ENCODE assay signal across 8 mouse cellular contexts in genomic region chr9:44343781-44344421, GRCm38 (mm10). TPM values are rescaled to one million over a fixed set of nuclear protein-coding genes. Genes with fewer than 3 reads are reported as not detected.
DNase-seq lines count a peak whose midpoint lies in the region; ATAC-seq and TF ChIP-seq lines count a peak whose summit lies in the region.

Gene Hmbs (minus strand): TSS chr9:44344228.

- H3K9ac ChIP-seq in embryonic facial prominence, embryonic 15.5 days = peak within 1 kb of the TSS; percentile 90
- H3K9ac ChIP-seq in kidney, embryonic 14.5 days (ENCODE audit: low read depth, low read length) = peak within 1 kb of the TSS; percentile 73
- H3K9ac ChIP-seq in limb, embryonic 15.5 days = peak within 1 kb of the TSS; percentile 76

- H3K36me3 ChIP-seq in embryonic facial prominence, embryonic 15.5 days = peaks cover 46% of the 10 kb centered on the region
- peaks cover 46% of the 10 kb centered on the region for H3K36me3 ChIP-seq in kidney, embryonic 14.5 days (ENCODE audit: control insufficient read depth, insufficient read depth, low read length)
- peaks cover 45% of the 10 kb centered on the region for H3K36me3 ChIP-seq in limb, embryonic 15.5 days

- H3K4me3 ChIP-seq in bone marrow, adult 2 months (replicated peaks; ENCODE audit: control insufficient read depth, low read depth, low read length) = peak within 1 kb of the TSS; percentile 83
- peak within 1 kb of the TSS; percentile 96 for H3K4me3 ChIP-seq in embryonic facial prominence, embryonic 15.5 days (replicated peaks)
- H3K4me3 ChIP-seq in kidney, embryonic 14.5 days (ENCODE audit: low read length) = peak within 1 kb of the TSS; percentile 64
- H3K4me3 ChIP-seq in limb, embryonic 15.5 days = peak within 1 kb of the TSS; percentile 91

- no peaks in the 10 kb centered on the region for H3K4me1 ChIP-seq in bone marrow, adult 2 months (ENCODE audit: control insufficient read depth, insufficient read depth, low read length)
- peaks cover 15% of the 10 kb centered on the region for H3K4me1 ChIP-seq in embryonic facial prominence, embryonic 15.5 days
- H3K4me1 ChIP-seq in kidney, embryonic 14.5 days (ENCODE audit: control insufficient read depth, insufficient read depth, low read length) = peaks cover 12% of the 10 kb centered on the region; the same call in 1 of the 2 replicates
- H3K4me1 ChIP-seq in limb, embryonic 15.5 days = peaks cover 14% of the 10 kb centered on the region

- no peaks in the 10 kb centered on the region for H3K9me3 ChIP-seq in embryonic facial prominence, embryonic 15.5 days (replicated peaks)
- no peaks in the 10 kb centered on the region for H3K9me3 ChIP-seq in kidney, embryonic 14.5 days (ENCODE audit: control insufficient read depth, low read length)
- H3K9me3 ChIP-seq in limb, embryonic 15.5 days = no peaks in the 10 kb centered on the region

- under 1% methylated on average over 39 of the region's 39 CpGs for WGBS in bone marrow, adult 2 months
- 0% methylated on average over 39 of the region's 39 CpGs for WGBS in embryonic facial prominence, embryonic 15.5 days
- 0% methylated on average over 39 of the region's 39 CpGs for WGBS in kidney, embryonic 14.5 days
- under 1% methylated on average over 39 of the region's 39 CpGs for WGBS in limb, embryonic 15.5 days

- H3K27me3 ChIP-seq in embryonic facial prominence, embryonic 15.5 days = no peaks in the 10 kb centered on the region
- H3K27me3 ChIP-seq in kidney, embryonic 14.5 days (ENCODE audit: control insufficient read depth, insufficient read depth, low read length) = no peaks in the 10 kb centered on the region
- no peaks in the 10 kb centered on the region for H3K27me3 ChIP-seq in limb, embryonic 15.5 days

- peak within 1 kb of the TSS; percentile 68 for H3K4me2 ChIP-seq in embryonic facial prominence, embryonic 15.5 days (replicated peaks)
- H3K4me2 ChIP-seq in kidney, embryonic 14.5 days (replicated peaks; ENCODE audit: low read depth, low read length) = peak within 1 kb of the TSS; percentile 84
- H3K4me2 ChIP-seq in limb, embryonic 15.5 days = peak within 1 kb of the TSS; percentile 57

- 0 out of 2 replicates have a peak, but pooled peaks have one; percentile 3 for TF ChIP-seq CTCF in bone marrow, adult 2 months (IDR thresholded peaks at IDR 0.05; ENCODE audit: control insufficient read depth, insufficient read depth, low read length)

- TF ChIP-seq POLR2A in bone marrow, adult 2 months (IDR thresholded peaks at IDR 0.05; ENCODE audit: borderline replicate concordance, control insufficient read depth, low read depth, low read length) = peak; percentile 82; the same call in 1 of the 2 replicates

- peak; percentile 92 for DNase-seq in 3T3-L1 (ENCODE audit: low read depth, low spot score)
- DNase-seq in heart, adult 8-10 months (ENCODE audit: low spot score) = peak; percentile 94
- peak; percentile 79 to 89 for DNase-seq in monocyte, adult 2 months (ENCODE audit: low read depth in 1 of 2, low spot score in 2 of 2)
- peak; percentile 89 to 92 for DNase-seq in spleen, postnatal 36 days (ENCODE audit: low spot score in 2 of 2)

- peak; percentile 92 for ATAC-seq in embryonic facial prominence, embryonic 15.5 days (ENCODE audit: insufficient number of reproducible peaks, low FRiP score, low TSS enrichment, low read depth)
- peak; percentile 93 for ATAC-seq in kidney, embryonic 14.5 days (ENCODE audit: low FRiP score, low TSS enrichment)
- peak; percentile 91 for ATAC-seq in limb, embryonic 15.5 days (ENCODE audit: insufficient number of reproducible peaks, low FRiP score, low TSS enrichment, low read depth)

- H3K27ac ChIP-seq in bone marrow, adult 2 months (ENCODE audit: control insufficient read depth, insufficient read depth, low read depth, low read length, poor library complexity) = peak within 1 kb of the TSS; percentile 99
- peak within 1 kb of the TSS; percentile 98 for H3K27ac ChIP-seq in embryonic facial prominence, embryonic 15.5 days (replicated peaks)
- peak within 1 kb of the TSS; percentile 95 for H3K27ac ChIP-seq in kidney, embryonic 14.5 days (ENCODE audit: low read depth, low read length)
- peak within 1 kb of the TSS; percentile 98 for H3K27ac ChIP-seq in limb, embryonic 15.5 days

RNA-seq across cellular contexts. Expression of gene Hmbs, which starts in this region (rescaled TPM):
- 824 and 950 TPM in 2 replicates for polyA plus RNA-seq in bone marrow, adult 2 months (2011; ENCODE audit: insufficient read depth, insufficient read length, low replicate concordance, missing spikeins)
- polyA plus RNA-seq in embryonic facial prominence, embryonic 15.5 days (2015; fragmentation: Nextera tagmentation; extraction: Ambion mirVana) = 93.0 and 99.4 TPM in 2 replicates
- 10 to 100 TPM; 42.1 to 48.8 (median 45.4) TPM for total RNA-seq in heart, adult 8-10 months (2022)
- 123 and 136 TPM in 2 replicates for polyA plus RNA-seq in kidney, embryonic 14.5 days (2014; fragmentation: Nextera tagmentation; extraction: Ambion mirVana)
- polyA plus RNA-seq in limb, embryonic 15.5 days (2015; fragmentation: Nextera tagmentation; extraction: Ambion mirVana) = 88.7 and 95.1 TPM in 2 replicates

Comparison
In these comparisons a context has a peak if more than half of its experiments do, and no peak if none do; other contexts are left out.
1. Peak in every context shown above with its lines: DNase-seq, ATAC-seq, H3K4me3 ChIP-seq and H3K27ac ChIP-seq.